Mouse (Mus musculus) heart, embryonic 12.5 days (tissue): Measurements from ENCODE around the gene Ercc6l. TPM values are rescaled to one million over a fixed set of nuclear protein-coding genes. Genes with fewer than 3 reads are reported as not detected.

ENCODE experiments used
- ATAC-seq: fragments of 200-750 bp; cut with Nextera tagmentation; 2 replicates; pipeline ENCODE4 v1.8.0; 2017; ENCODE audit warnings: moderate TSS enrichment, moderate library complexity; ENCODE audit not compliant: insufficient number of reproducible peaks, low FRiP score
- H3K27ac ChIP-seq: fragments of 300-500 bp; sonication (generic); 2 replicates; pipeline ENCODE4 v1.5.1; 2016; ENCODE audit warnings: mild to moderate bottlenecking, moderate library complexity; ENCODE audit not compliant: poor library complexity, severe bottlenecking
- H3K27me3 ChIP-seq: fragments of 300-500 bp; sonication (generic); replicated peaks from 2 replicates; pipeline ENCODE4 v1.6.1; 2016; ENCODE audit warnings: mild to moderate bottlenecking, moderate library complexity
- H3K36me3 ChIP-seq: fragments of 300-500 bp; sonication (generic); 2 replicates; pipeline ENCODE4 v1.6.1; 2016; ENCODE audit warnings: mild to moderate bottlenecking, moderate library complexity
- H3K4me1 ChIP-seq: fragments of 300-500 bp; sonication (generic); replicated peaks from 2 replicates; pipeline ENCODE4 v1.6.1; 2016; ENCODE audit warnings: mild to moderate bottlenecking
- H3K4me2 ChIP-seq: fragments of 300-500 bp; sonication (generic); 2 replicates; pipeline ENCODE4 v1.6.1; 2016; ENCODE audit warnings: mild to moderate bottlenecking, moderate library complexity
- H3K4me3 ChIP-seq: fragments of 300-500 bp; sonication (generic); 2 replicates; pipeline ENCODE4 v1.5.1; 2016; ENCODE audit warnings: mild to moderate bottlenecking
- H3K9ac ChIP-seq: fragments of 300-500 bp; sonication (generic); 2 replicates; pipeline ENCODE4 v1.6.1; 2016; ENCODE audit warnings: mild to moderate bottlenecking, moderate library complexity
- H3K9me3 ChIP-seq: fragments of 300-500 bp; sonication (generic); replicated peaks from 2 replicates; pipeline ENCODE4 v1.6.1; 2016; ENCODE audit warnings: mild to moderate bottlenecking, moderate library complexity
- WGBS: fragments of 180-500 bp; shearing (Covaris S2); methylation state at CpG from one replicate; pipeline ENCODE4 v1.1.7; 2016; 5-methylcytosine and 5-hydroxymethylcytosine counted together
- polyA plus RNA-seq: library from polyadenylated mRNA; unstranded; fragments of >200 nt; fragmentation: Nextera tagmentation; extraction: Ambion mirVana; gene quantifications from 2 replicates; pipeline ENCODE4 v1.2.1, GENCODE M21; 2016

Ercc6l gene
- polyA plus RNA-seq, 1 experiment from 2014 or later, result 10.9 TPM

- ATAC-seq, result no peak
- Histone ChIP-seq H3K4me3 (no peak overlapping the region), H3K27ac (no peak overlapping the region), H3K27me3 (0 out of 2 replicates have a peak, but pooled peaks cover 7% of the 10 kb centered on the region), H3K4me1 (0 out of 2 replicates have a peak, but pooled peaks cover 8% of the 10 kb centered on the region), H3K36me3 (no peaks in the 10 kb centered on the region), H3K9ac (no peak overlapping the region), H3K9me3 (no peaks in the 10 kb centered on the region), H3K4me2 (no peak overlapping the region)
- 37% methylated on average over 6 of the region's 6 CpGs for WGBS
Measured at GRCm38 (mm10) chrX:102166986-102167385, 10.1 kb upstream of the Ercc6l start.

DNA sequence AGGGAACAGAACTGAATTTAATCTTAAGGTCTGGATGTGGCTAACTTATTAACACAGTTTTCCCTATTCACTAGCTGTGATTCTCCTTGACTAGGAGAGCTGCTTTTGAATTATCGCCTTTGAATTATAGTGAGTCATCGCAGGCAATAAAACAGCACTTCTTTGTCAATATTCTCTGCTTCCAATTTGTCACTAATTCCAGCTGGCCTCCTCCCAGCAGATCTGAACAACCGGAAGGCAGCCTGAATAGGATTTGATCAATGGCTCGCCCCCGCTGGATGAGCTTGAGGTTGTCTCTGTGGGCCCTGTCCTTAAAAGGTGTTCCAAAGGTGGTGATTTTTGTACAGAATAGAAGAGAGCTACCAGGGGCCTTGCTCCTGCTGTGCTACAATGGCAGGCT lies 9.6 kb upstream of the Ercc6l start:
- 72% methylated on average over 5 of the region's 5 CpGs for WGBS
- H3K27ac ChIP-seq, result no peak overlapping the region
- ATAC-seq, result no peak

DNA sequence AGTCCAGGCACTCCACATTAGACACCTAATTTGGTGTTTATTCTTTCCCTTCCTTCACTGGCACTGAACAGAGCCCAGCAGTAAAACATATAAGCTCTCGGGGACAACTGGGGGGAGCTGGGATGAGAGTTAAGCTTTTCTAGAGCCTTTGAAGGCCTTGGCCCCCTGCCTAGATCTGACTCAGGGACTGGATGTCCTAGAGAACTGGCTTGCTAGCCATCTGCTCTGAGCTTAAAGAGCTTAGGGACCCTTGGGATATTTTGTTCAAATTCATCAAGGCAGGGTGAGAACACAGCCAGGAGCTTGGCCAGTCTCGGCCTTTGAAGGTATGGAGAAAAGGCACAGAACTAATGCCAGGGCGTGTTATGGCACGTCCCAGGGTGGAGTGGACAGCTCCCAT lies 6.6 kb upstream of the Ercc6l start:
- Histone ChIP-seq H3K9ac (no peak overlapping the region), H3K4me1 (0 out of 2 replicates have a peak, but pooled peaks cover 8% of the 10 kb centered on the region), H3K27me3 (0 out of 2 replicates have a peak, but pooled peaks cover 3% of the 10 kb centered on the region), H3K27ac (no peak overlapping the region), H3K9me3 (no peaks in the 10 kb centered on the region), H3K4me3 (no peak overlapping the region), H3K36me3 (no peaks in the 10 kb centered on the region), H3K4me2 (no peak overlapping the region)
- ATAC-seq, result no peak
- 61% methylated on average over 4 of the region's 4 CpGs for WGBS

More for the DNA sequence above, 9.6 kb upstream of the Ercc6l start:
- H3K36me3 ChIP-seq, result no peaks in the 10 kb centered on the region
- H3K4me3 ChIP-seq, result no peak overlapping the region
- no peaks in the 10 kb centered on the region for H3K9me3 ChIP-seq
- no peak overlapping the region for H3K9ac ChIP-seq
- H3K4me2 ChIP-seq, result no peak overlapping the region
- H3K4me1 ChIP-seq, result 0 out of 2 replicates have a peak, but pooled peaks cover 8% of the 10 kb centered on the region
- 0 out of 2 replicates have a peak, but pooled peaks cover 3% of the 10 kb centered on the region for H3K27me3 ChIP-seq

- no peaks in the 10 kb centered on the region for H3K36me3 ChIP-seq
- H3K9me3 ChIP-seq, result no peaks in the 10 kb centered on the region
- H3K27me3 ChIP-seq, result 0 out of 2 replicates have a peak, but pooled peaks cover 3% of the 10 kb centered on the region
- 36% methylated on average over 2 of the region's 2 CpGs for WGBS
- no peak for ATAC-seq
- H3K4me2 ChIP-seq, result no peak overlapping the region
- 0 out of 2 replicates have a peak, but pooled peaks cover 8% of the 10 kb centered on the region for H3K4me1 ChIP-seq
- H3K27ac ChIP-seq, result no peak overlapping the region
- H3K9ac ChIP-seq, result no peak overlapping the region
- no peak overlapping the region for H3K4me3 ChIP-seq
Measured at GRCm38 (mm10) chrX:102163096-102163495, 6.2 kb upstream of the Ercc6l start.

GRCm38 (mm10) chrX:102160528-102160927 lies 3.6 kb upstream of the Ercc6l start:
- H3K9me3 ChIP-seq, result no peaks in the 10 kb centered on the region
- no peak overlapping the region for H3K27ac ChIP-seq
- no peak overlapping the region for H3K9ac ChIP-seq
- no peak overlapping the region for H3K4me3 ChIP-seq
- ATAC-seq, result no peak
- WGBS, result 67% methylated on average over 2 of the region's 2 CpGs
- no peaks in the 10 kb centered on the region for H3K36me3 ChIP-seq
- no peaks in the 10 kb centered on the region for H3K27me3 ChIP-seq
- no peak overlapping the region for H3K4me2 ChIP-seq
- no peaks in the 10 kb centered on the region for H3K4me1 ChIP-seq

GRCm38 (mm10) chrX:102159778-102160177 lies 2.9 kb upstream of the Ercc6l start:
- ATAC-seq, result no peak
- no peak overlapping the region for H3K4me3 ChIP-seq
- no peaks in the 10 kb centered on the region for H3K9me3 ChIP-seq
- no peaks in the 10 kb centered on the region for H3K36me3 ChIP-seq
- H3K27ac ChIP-seq, result no peak overlapping the region
- no peak overlapping the region for H3K4me2 ChIP-seq
- no peaks in the 10 kb centered on the region for H3K4me1 ChIP-seq
- 62% methylated on average over 2 of the region's 2 CpGs for WGBS
- no peaks in the 10 kb centered on the region for H3K27me3 ChIP-seq
- H3K9ac ChIP-seq, result no peak overlapping the region

DNA sequence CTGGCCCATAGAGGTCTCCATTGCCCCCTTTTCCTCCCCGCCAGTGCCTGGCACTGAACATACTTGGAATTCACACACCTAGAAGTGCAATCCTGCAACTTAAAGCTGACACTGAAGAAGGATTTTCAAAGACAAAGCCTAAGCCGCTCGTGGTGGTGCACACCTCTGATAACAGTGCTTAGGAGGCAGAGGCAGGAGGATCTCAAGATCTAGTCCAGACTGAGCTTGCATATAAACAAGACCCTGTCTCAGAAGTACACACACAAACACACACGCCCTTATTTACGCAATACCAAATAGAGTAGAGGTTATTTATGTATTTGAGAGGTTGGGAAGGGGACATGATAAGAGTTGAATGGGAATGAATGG lies 516 bp upstream of the Ercc6l start:
- Histone ChIP-seq H3K4me2 (peak overlapping the region; percentile 59), H3K27me3 (no peaks in the 10 kb centered on the region), H3K4me1 (no peaks in the 10 kb centered on the region), H3K27ac (peak overlapping the region; percentile 76), H3K36me3 (no peaks in the 10 kb centered on the region), H3K4me3 (peak overlapping the region; percentile 44), H3K9ac (peak overlapping the region; percentile 61; the same call in 1 of the 2 replicates), H3K9me3 (no peaks in the 10 kb centered on the region)
- 0 out of 2 replicates have a peak, but pooled peaks have one; percentile 19 for ATAC-seq
- WGBS, result 36% methylated on average over 5 of the region's 5 CpGs

DNA sequence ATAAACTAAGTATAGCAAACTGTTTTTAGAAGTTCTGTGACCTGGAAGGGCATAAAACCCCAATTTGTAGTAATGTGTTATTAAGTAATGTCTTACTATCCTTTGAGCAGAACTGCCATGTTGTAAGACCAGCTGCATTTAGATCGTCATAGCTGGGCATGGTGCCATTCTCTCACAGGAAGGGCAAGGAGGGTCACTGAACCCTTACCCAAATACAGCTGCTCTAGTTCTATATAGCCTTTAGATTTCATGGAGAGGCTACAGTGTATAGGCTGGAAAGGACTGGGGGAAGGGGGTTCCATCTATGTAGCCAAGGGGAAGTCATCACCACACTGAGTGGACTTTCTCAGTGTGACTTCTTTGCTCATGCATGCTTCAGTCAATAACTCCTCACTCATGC lies 15.7 kb downstream of the Ercc6l start:
- no peaks in the 10 kb centered on the region for H3K9me3 ChIP-seq
- no peak overlapping the region for H3K9ac ChIP-seq
- H3K36me3 ChIP-seq, result peaks cover 34% of the 10 kb centered on the region
- no peak for ATAC-seq
- no peak overlapping the region for H3K4me2 ChIP-seq
- 88% methylated on average over 1 of the region's 1 CpGs for WGBS
- H3K4me1 ChIP-seq, result no peaks in the 10 kb centered on the region
- no peaks in the 10 kb centered on the region for H3K27me3 ChIP-seq
- H3K27ac ChIP-seq, result no peak overlapping the region
- no peak overlapping the region for H3K4me3 ChIP-seq

DNA sequence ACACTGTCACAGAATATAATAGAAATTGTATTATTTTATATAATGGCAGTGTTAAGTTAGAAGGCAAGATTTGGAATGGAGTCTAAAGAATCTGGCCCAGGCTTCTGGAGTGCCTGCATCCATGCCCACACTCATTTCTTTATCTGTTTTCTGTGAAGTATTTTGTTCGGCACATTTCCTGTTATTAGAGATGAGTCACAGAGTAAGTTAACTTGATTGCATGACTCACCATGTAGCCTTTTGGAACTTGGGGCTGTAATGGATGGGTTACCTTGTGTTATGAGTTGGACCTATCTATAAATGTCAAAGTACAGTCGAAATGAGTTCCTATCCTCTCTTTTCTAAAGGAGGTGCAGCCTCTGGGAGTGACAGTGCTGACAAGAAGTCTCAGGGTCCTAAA lies 35.6 kb downstream of the Ercc6l start:
- H3K9me3 ChIP-seq, result no peaks in the 10 kb centered on the region
- WGBS, result 79% methylated on average over 2 of the region's 2 CpGs
- no peak overlapping the region for H3K4me2 ChIP-seq
- H3K4me1 ChIP-seq, result peaks cover 5% of the 10 kb centered on the region; the same call in 1 of the 2 replicates
- no peak overlapping the region for H3K27ac ChIP-seq
- H3K9ac ChIP-seq, result no peak overlapping the region
- no peaks in the 10 kb centered on the region for H3K27me3 ChIP-seq
- ATAC-seq, result no peak
- H3K4me3 ChIP-seq, result no peak overlapping the region
- peaks cover 31% of the 10 kb centered on the region for H3K36me3 ChIP-seq

- H3K27ac ChIP-seq, result no peak within 1 kb of the TSS
- peaks cover 16% of the 10 kb centered on the region for H3K36me3 ChIP-seq
- peak; percentile 99 for ATAC-seq
- peaks cover 5% of the 10 kb centered on the region; the same call in 1 of the 2 replicates for H3K4me1 ChIP-seq
- WGBS, result 12% methylated on average over 30 of the region's 30 CpGs
- H3K9me3 ChIP-seq, result no peaks in the 10 kb centered on the region
- no peaks in the 10 kb centered on the region for H3K27me3 ChIP-seq
- peak within 1 kb of the TSS; percentile 79 for H3K9ac ChIP-seq
- H3K4me2 ChIP-seq, result peak within 1 kb of the TSS; percentile 79
- peak within 1 kb of the TSS; percentile 79 for H3K4me3 ChIP-seq
Measured at GRCm38 (mm10) chrX:102119042-102119864, 37.6 kb downstream of the Ercc6l start, which contains the start of gene Pin4. TSS of gene Pin4 (plus strand) at chrX:102119447.

GRCm38 (mm10) chrX:102115676-102116075 lies 41.2 kb downstream of the Ercc6l start:
- Histone ChIP-seq H3K9me3 (no peaks in the 10 kb centered on the region), H3K9ac (no peak overlapping the region), H3K4me3 (no peak overlapping the region), H3K27me3 (0 out of 2 replicates have a peak, but pooled peaks cover 4% of the 10 kb centered on the region), H3K4me1 (peaks cover 5% of the 10 kb centered on the region; the same call in 1 of the 2 replicates), H3K27ac (no peak overlapping the region), H3K36me3 (no peaks in the 10 kb centered on the region), H3K4me2 (no peak overlapping the region)
- 45% methylated on average over 4 of the region's 4 CpGs for WGBS
- ATAC-seq, result no peak
